Mouse (Mus musculus): ENCODE measurements at regions not wholly inside any gene's neighbourhood (a gene's known extent, or its start where the extent isn't known, plus 50 kb on each side); places are given as distances from the start of the nearest gene placed in this dataset.
A peak's percentile ranks its signal among the peaks of the same experiment; 100 is the strongest.

GRCm38 (mm10) chr17:14517368-14517767, 176.7 kb downstream of the Thbs2 start:
- peaks cover 5% of the 10 kb centered on the region; the same call in 1 of the 2 replicates for H3K4me1 ChIP-seq (ENCODE audit: control insufficient read depth, insufficient read depth, low read length)
- WGBS, result 24% methylated on average over 5 of the region's 5 CpGs

DNA sequence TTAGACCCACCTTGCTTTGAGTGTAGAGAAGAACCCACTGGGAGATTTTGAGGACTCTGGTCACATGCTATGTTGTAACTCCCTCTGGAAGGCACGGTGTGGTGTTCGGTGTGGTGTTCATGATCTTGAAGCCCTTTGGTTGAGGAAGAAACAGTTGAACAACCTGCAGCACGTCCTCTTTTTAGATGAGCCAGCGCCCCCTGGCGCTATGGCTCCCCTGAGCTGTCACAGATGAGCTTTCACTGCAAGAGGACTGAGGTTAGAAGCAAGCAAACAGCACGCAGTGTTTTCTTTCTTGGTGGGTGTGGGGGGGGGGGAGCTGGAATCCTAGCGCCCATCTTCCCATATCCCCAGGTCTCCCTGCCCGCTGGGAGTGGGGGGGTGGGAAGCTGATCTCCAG, 177.9 kb downstream of the Thbs2 start:
- no peak overlapping the region for H3K4me2 ChIP-seq (replicated peaks; ENCODE audit: low read depth, low read length)
- no peak overlapping the region for H3K4me3 ChIP-seq (ENCODE audit: low read length)
- WGBS, result 10% methylated on average over 8 of the region's 8 CpGs
- no peak overlapping the region for H3K9ac ChIP-seq (ENCODE audit: low read depth, low read length)
- peaks cover 5% of the 10 kb centered on the region; the same call in 1 of the 2 replicates for H3K4me1 ChIP-seq (ENCODE audit: control insufficient read depth, insufficient read depth, low read length)
- no peaks in the 10 kb centered on the region for H3K36me3 ChIP-seq (ENCODE audit: control insufficient read depth, insufficient read depth, low read length)
- 0 out of 2 replicates have a peak, but pooled peaks have one; percentile 2 for ATAC-seq (ENCODE audit: low FRiP score, low TSS enrichment)
- H3K27ac ChIP-seq (ENCODE audit: low read depth, low read length), result no peak overlapping the region
- H3K9me3 ChIP-seq (ENCODE audit: control insufficient read depth, low read length), result no peaks in the 10 kb centered on the region
- H3K27me3 ChIP-seq (ENCODE audit: control insufficient read depth, insufficient read depth, low read length), result 0 out of 2 replicates have a peak, but pooled peaks cover 4% of the 10 kb centered on the region

More at GRCm38 (mm10) chr17:14517368-14517767, 176.7 kb downstream of the Thbs2 start:
- Histone ChIP-seq H3K27ac (ENCODE audit: low read depth, low read length) (no peak overlapping the region), H3K27me3 (ENCODE audit: control insufficient read depth, insufficient read depth, low read length) (peaks cover 7% of the 10 kb centered on the region; the same call in 1 of the 2 replicates), H3K4me3 (ENCODE audit: low read length) (no peak overlapping the region), H3K9me3 (ENCODE audit: control insufficient read depth, low read length) (no peaks in the 10 kb centered on the region), H3K4me2 (replicated peaks; ENCODE audit: low read depth, low read length) (no peak overlapping the region), H3K36me3 (ENCODE audit: control insufficient read depth, insufficient read depth, low read length) (no peaks in the 10 kb centered on the region), H3K9ac (ENCODE audit: low read depth, low read length) (no peak overlapping the region)
- ATAC-seq (ENCODE audit: low FRiP score, low TSS enrichment), result peak; percentile 67

GRCm38 (mm10) chr17:14513454-14513853, 180.6 kb downstream of the Thbs2 start:
- Histone ChIP-seq H3K4me3 (ENCODE audit: low read length) (no peak overlapping the region), H3K9me3 (ENCODE audit: control insufficient read depth, low read length) (no peaks in the 10 kb centered on the region), H3K4me1 (ENCODE audit: control insufficient read depth, insufficient read depth, low read length) (peaks cover 5% of the 10 kb centered on the region; the same call in 1 of the 2 replicates), H3K27ac (ENCODE audit: low read depth, low read length) (no peak overlapping the region), H3K36me3 (ENCODE audit: control insufficient read depth, insufficient read depth, low read length) (no peaks in the 10 kb centered on the region), H3K9ac (ENCODE audit: low read depth, low read length) (no peak overlapping the region), H3K27me3 (ENCODE audit: control insufficient read depth, insufficient read depth, low read length) (0 out of 2 replicates have a peak, but pooled peaks cover 4% of the 10 kb centered on the region), H3K4me2 (replicated peaks; ENCODE audit: low read depth, low read length) (no peak overlapping the region)
- WGBS, result 79% methylated on average over 4 of the region's 4 CpGs
- ATAC-seq (ENCODE audit: low FRiP score, low TSS enrichment), result no peak

- ATAC-seq (ENCODE audit: low FRiP score, low TSS enrichment), result peak; percentile 61
- Histone ChIP-seq H3K9ac (ENCODE audit: low read depth, low read length) (no peak overlapping the region), H3K4me3 (ENCODE audit: low read length) (no peak overlapping the region), H3K27me3 (ENCODE audit: control insufficient read depth, insufficient read depth, low read length) (0 out of 2 replicates have a peak, but pooled peaks cover 4% of the 10 kb centered on the region), H3K9me3 (ENCODE audit: control insufficient read depth, low read length) (no peaks in the 10 kb centered on the region), H3K36me3 (ENCODE audit: control insufficient read depth, insufficient read depth, low read length) (no peaks in the 10 kb centered on the region), H3K27ac (ENCODE audit: low read depth, low read length) (no peak overlapping the region; the same call in 1 of the 2 replicates), H3K4me1 (ENCODE audit: control insufficient read depth, insufficient read depth, low read length) (no peaks in the 10 kb centered on the region), H3K4me2 (replicated peaks; ENCODE audit: low read depth, low read length) (no peak overlapping the region)
- WGBS, result 39% methylated on average over 6 of the region's 6 CpGs
These were observed 183.5 kb downstream of the Thbs2 start for GRCm38 (mm10) chr17:14510486-14510885.

- H3K4me2 ChIP-seq (replicated peaks; ENCODE audit: low read depth, low read length), result no peak overlapping the region
- H3K27ac ChIP-seq (ENCODE audit: low read depth, low read length), result no peak overlapping the region
- no peak overlapping the region for H3K9ac ChIP-seq (ENCODE audit: low read depth, low read length)
- WGBS, result 59% methylated on average over 3 of the region's 3 CpGs
- 0 out of 2 replicates have a peak, but pooled peaks cover 3% of the 10 kb centered on the region for H3K4me1 ChIP-seq (ENCODE audit: control insufficient read depth, insufficient read depth, low read length)
- no peaks in the 10 kb centered on the region for H3K36me3 ChIP-seq (ENCODE audit: control insufficient read depth, insufficient read depth, low read length)
- no peaks in the 10 kb centered on the region for H3K9me3 ChIP-seq (ENCODE audit: control insufficient read depth, low read length)
- H3K4me3 ChIP-seq (ENCODE audit: low read length), result no peak overlapping the region
- no peaks in the 10 kb centered on the region for H3K27me3 ChIP-seq (ENCODE audit: control insufficient read depth, insufficient read depth, low read length)
- ATAC-seq (ENCODE audit: low FRiP score, low TSS enrichment), result no peak
These were observed 186.9 kb downstream of the Thbs2 start for GRCm38 (mm10) chr17:14507111-14507510.

DNA sequence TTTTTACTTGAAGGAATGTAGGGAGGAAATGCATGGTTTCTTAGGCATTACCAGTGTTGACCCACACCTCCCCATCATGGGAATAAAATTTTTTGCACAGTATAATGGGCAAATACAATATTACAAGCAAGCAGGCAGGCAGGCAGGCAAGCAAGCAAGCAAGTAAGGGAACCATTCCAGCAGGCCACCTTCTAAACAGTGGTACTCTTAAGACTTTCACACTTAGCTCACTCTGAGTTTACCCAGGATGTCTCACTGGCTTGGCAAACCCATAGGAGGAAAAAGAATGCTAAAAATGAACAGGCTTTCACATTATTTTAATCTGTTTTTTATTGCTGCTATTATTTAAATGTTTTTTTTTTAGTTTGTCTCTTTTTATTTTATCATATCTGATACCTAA, 187.9 kb downstream of the Thbs2 start:
- H3K4me1 ChIP-seq (ENCODE audit: control insufficient read depth, insufficient read depth, low read length), result 0 out of 2 replicates have a peak, but pooled peaks cover 3% of the 10 kb centered on the region
- no peak overlapping the region for H3K27ac ChIP-seq (ENCODE audit: low read depth, low read length)
- no peaks in the 10 kb centered on the region for H3K27me3 ChIP-seq (ENCODE audit: control insufficient read depth, insufficient read depth, low read length)
- H3K36me3 ChIP-seq (ENCODE audit: control insufficient read depth, insufficient read depth, low read length), result no peaks in the 10 kb centered on the region
- no peak overlapping the region for H3K4me3 ChIP-seq (ENCODE audit: low read length)
- no peak overlapping the region for H3K9ac ChIP-seq (ENCODE audit: low read depth, low read length)
- no peak for ATAC-seq (ENCODE audit: low FRiP score, low TSS enrichment)
- H3K4me2 ChIP-seq (replicated peaks; ENCODE audit: low read depth, low read length), result no peak overlapping the region
- no peaks in the 10 kb centered on the region for H3K9me3 ChIP-seq (ENCODE audit: control insufficient read depth, low read length)

DNA sequence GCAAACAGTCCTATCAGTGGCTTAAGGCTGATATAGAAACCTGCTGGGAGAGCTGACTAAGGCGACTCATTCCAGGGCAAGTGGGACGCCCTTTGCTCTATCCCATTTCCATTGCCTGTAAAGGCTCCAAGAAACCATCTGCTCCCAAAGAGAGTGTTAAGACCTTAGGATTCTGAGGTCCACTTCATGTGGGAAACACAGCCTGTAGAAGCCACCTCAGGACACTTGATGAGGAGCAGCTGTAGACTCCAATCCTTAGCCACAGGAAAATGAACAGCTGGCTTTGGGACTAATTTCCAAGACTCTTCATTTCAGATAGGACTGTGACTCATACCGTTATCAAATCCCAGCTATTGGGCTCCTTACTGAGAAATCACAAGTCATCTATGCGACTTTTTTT, 188.6 kb downstream of the Thbs2 start:
- Histone ChIP-seq H3K4me2 (replicated peaks; ENCODE audit: low read depth, low read length) (no peak overlapping the region), H3K9me3 (ENCODE audit: control insufficient read depth, low read length) (no peaks in the 10 kb centered on the region), H3K4me3 (ENCODE audit: low read length) (no peak overlapping the region), H3K9ac (ENCODE audit: low read depth, low read length) (no peak overlapping the region), H3K36me3 (ENCODE audit: control insufficient read depth, insufficient read depth, low read length) (no peaks in the 10 kb centered on the region), H3K4me1 (ENCODE audit: control insufficient read depth, insufficient read depth, low read length) (0 out of 2 replicates have a peak, but pooled peaks cover 3% of the 10 kb centered on the region), H3K27ac (ENCODE audit: low read depth, low read length) (no peak overlapping the region), H3K27me3 (ENCODE audit: control insufficient read depth, insufficient read depth, low read length) (no peaks in the 10 kb centered on the region)
- no peak for ATAC-seq (ENCODE audit: low FRiP score, low TSS enrichment)
- WGBS, result 78% methylated on average over 4 of the region's 4 CpGs

DNA sequence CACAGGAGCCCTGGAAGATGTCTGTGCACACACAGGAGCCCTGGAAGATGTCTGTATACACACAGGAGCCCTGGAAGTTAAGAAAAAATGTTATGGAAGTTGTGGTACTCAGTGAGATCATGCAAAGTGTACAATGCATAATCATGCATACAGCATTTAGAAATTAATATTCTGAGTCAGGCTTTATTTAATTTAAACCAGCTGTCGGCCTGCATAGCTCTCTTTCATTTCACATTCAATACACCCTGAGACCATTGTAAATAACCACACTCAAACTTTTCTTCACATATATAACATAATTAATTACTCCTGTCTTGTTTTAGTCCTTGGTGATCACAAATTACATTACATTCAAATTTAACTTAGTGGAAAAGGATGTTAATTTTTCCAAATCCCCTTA, 190.4 kb downstream of the Thbs2 start:
- no peak for ATAC-seq (ENCODE audit: low FRiP score, low TSS enrichment)

DNA sequence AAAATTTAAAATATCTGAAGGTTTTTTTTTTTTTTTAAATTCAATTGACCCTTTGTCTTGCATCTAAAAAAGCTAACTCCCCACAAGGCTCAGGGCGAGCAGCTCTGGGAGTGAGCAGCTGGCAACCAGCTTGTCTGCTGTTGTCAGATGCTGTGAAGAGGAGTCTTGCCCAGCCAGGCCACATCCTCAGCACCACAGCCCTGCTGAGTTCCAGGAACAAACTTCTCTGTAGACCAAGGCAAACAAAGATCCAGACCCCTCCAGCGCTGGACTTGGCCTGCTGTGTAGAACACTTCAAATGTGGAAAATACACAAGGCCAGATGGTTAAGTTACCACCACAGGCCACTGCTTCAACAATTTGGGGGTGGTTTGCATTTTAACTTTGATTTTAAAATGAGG, 192.7 kb downstream of the Thbs2 start:
- Histone ChIP-seq H3K4me1 (ENCODE audit: control insufficient read depth, insufficient read depth, low read length) (0 out of 2 replicates have a peak, but pooled peaks cover 3% of the 10 kb centered on the region), H3K4me3 (ENCODE audit: low read length) (no peak overlapping the region), H3K27ac (ENCODE audit: low read depth, low read length) (no peak overlapping the region), H3K9ac (ENCODE audit: low read depth, low read length) (no peak overlapping the region), H3K9me3 (ENCODE audit: control insufficient read depth, low read length) (no peaks in the 10 kb centered on the region), H3K27me3 (ENCODE audit: control insufficient read depth, insufficient read depth, low read length) (no peaks in the 10 kb centered on the region), H3K36me3 (ENCODE audit: control insufficient read depth, insufficient read depth, low read length) (no peaks in the 10 kb centered on the region), H3K4me2 (replicated peaks; ENCODE audit: low read depth, low read length) (no peak overlapping the region)
- ATAC-seq (ENCODE audit: low FRiP score, low TSS enrichment), result no peak
- WGBS, result 71% methylated on average over 2 of the region's 2 CpGs

More for the DNA sequence above, 190.4 kb downstream of the Thbs2 start:
- no peaks in the 10 kb centered on the region for H3K27me3 ChIP-seq (ENCODE audit: control insufficient read depth, insufficient read depth, low read length)
- no peak overlapping the region for H3K4me2 ChIP-seq (replicated peaks; ENCODE audit: low read depth, low read length)
- 74% methylated on average over 1 of the region's 1 CpGs for WGBS
- no peak overlapping the region for H3K27ac ChIP-seq (ENCODE audit: low read depth, low read length)
- no peaks in the 10 kb centered on the region for H3K36me3 ChIP-seq (ENCODE audit: control insufficient read depth, insufficient read depth, low read length)
- 0 out of 2 replicates have a peak, but pooled peaks cover 3% of the 10 kb centered on the region for H3K4me1 ChIP-seq (ENCODE audit: control insufficient read depth, insufficient read depth, low read length)
- H3K9ac ChIP-seq (ENCODE audit: low read depth, low read length), result no peak overlapping the region
- H3K4me3 ChIP-seq (ENCODE audit: low read length), result no peak overlapping the region
- no peaks in the 10 kb centered on the region for H3K9me3 ChIP-seq (ENCODE audit: control insufficient read depth, low read length)

Data from kidney, embryonic 14.5 days (tissue).